Mouse (Mus musculus) forebrain, postnatal 0 days (tissue): Measurements from ENCODE around the gene Bhlhe23. TPM values are rescaled to one million over a fixed set of nuclear protein-coding genes. Genes with fewer than 3 reads are reported as not detected.
A peak's percentile ranks its signal among the peaks of the same experiment; 100 is the strongest.

ENCODE experiments used
- ATAC-seq: fragments of 200-750 bp; cut with Nextera tagmentation; 2 replicates; pipeline ENCODE4 v1.8.0; 2017; ENCODE audit warnings: mild to moderate bottlenecking, moderate library complexity
- DNase-seq: peaks from one replicate; pipeline ENCODE4 v3.0.0-alpha.2; 2015
- H3K27ac ChIP-seq: fragments of 300-500 bp; sonication (generic); 2 replicates; pipeline ENCODE4 v1.5.1; 2014; ENCODE audit warnings: low read depth, mild to moderate bottlenecking, antibody characterized with exemption, low read length, moderate library complexity, mixed read lengths
- H3K27me3 ChIP-seq: fragments of 300-500 bp; sonication (generic); 2 replicates; pipeline ENCODE4 v1.6.1; 2014; ENCODE audit warnings: mild to moderate bottlenecking, low read length, mixed read lengths; ENCODE audit not compliant: insufficient read depth
- H3K36me3 ChIP-seq: fragments of 300-500 bp; sonication (generic); 2 replicates; pipeline ENCODE4 v1.6.1; 2014; ENCODE audit warnings: mild to moderate bottlenecking, moderate library complexity; ENCODE audit not compliant: insufficient read depth
- H3K4me1 ChIP-seq: fragments of 300-500 bp; sonication (generic); 2 replicates; pipeline ENCODE4 v1.6.1; 2014; ENCODE audit warnings: antibody characterized with exemption; ENCODE audit not compliant: insufficient read depth
- H3K4me2 ChIP-seq: fragments of 300-500 bp; sonication (generic); 2 replicates; pipeline ENCODE4 v1.6.1; 2014; ENCODE audit warnings: low read depth, mild to moderate bottlenecking, moderate library complexity
- H3K4me3 ChIP-seq: fragments of 300-500 bp; sonication (generic); 2 replicates; pipeline ENCODE4 v1.5.1; 2014; ENCODE audit warnings: low read depth, low read length, mixed read lengths
- H3K9ac ChIP-seq: fragments of 300-500 bp; sonication (generic); 2 replicates; pipeline ENCODE4 v1.6.1; 2014; ENCODE audit warnings: mild to moderate bottlenecking
- H3K9me3 ChIP-seq: fragments of 300-500 bp; sonication (generic); 2 replicates; pipeline ENCODE4 v1.6.1; 2016; ENCODE audit warnings: low read length
- CTCF ChIP-seq: sonication (generic); IDR thresholded peaks from 2 replicates; pipeline ENCODE4 v1.5.1; 2016; ENCODE audit warnings: antibody characterized with exemption, control low read depth, low read depth
- WGBS: fragments of 180-500 bp; shearing (Covaris S2); extraction: QIAGEN DNeasy Blood & Tissue Kit; methylation state at CpG from one replicate; pipeline ENCODE4 v1.1.7; 2014; 5-methylcytosine and 5-hydroxymethylcytosine counted together
- polyA plus RNA-seq: library from polyadenylated mRNA; unstranded; fragments of >200 nt; fragmentation: Nextera tagmentation; extraction: Ambion mirVana; gene quantifications from 2 replicates; pipeline ENCODE4 v1.2.1, GENCODE M21; 2015
- total RNA-seq: library from RNA; depleted of rRNA; stranded (reverse); fragments of >200 nt; gene quantifications from 2 replicates; pipeline ENCODE4 v1.2.3, GENCODE M21; 2014

Gene Bhlhe23
- total and polyA plus RNA-seq, 2 experiments from 2014 or later: 0.33 to 0.71 TPM

GRCm38 (mm10) chr2:180755896-180756295 lies 20.8 kb downstream of the Bhlhe23 start:
- 8% methylated on average over 8 of the region's 8 CpGs for WGBS
- no peaks in the 10 kb centered on the region; the same call in 1 of the 2 replicates for H3K27me3 ChIP-seq

GRCm38 (mm10) chr2:180754976-180755688 lies 21.6 kb downstream of the Bhlhe23 start:
- no peak overlapping the region for H3K4me3 ChIP-seq
- no peaks in the 10 kb centered on the region for H3K4me1 ChIP-seq
- DNase-seq (no peak), ATAC-seq (no peak)
- no peaks in the 10 kb centered on the region for H3K9me3 ChIP-seq
- no peaks in the 10 kb centered on the region; the same call in 1 of the 2 replicates for H3K27me3 ChIP-seq
- no peak overlapping the region for H3K27ac ChIP-seq
- H3K9ac ChIP-seq: no peak overlapping the region
- H3K36me3 ChIP-seq: no peaks in the 10 kb centered on the region
- TF ChIP-seq CTCF: no peak
- 44% methylated on average over 5 of the region's 5 CpGs for WGBS
- no peak overlapping the region for H3K4me2 ChIP-seq

More at GRCm38 (mm10) chr2:180755896-180756295, 20.8 kb downstream of the Bhlhe23 start:
- Histone ChIP-seq H3K27ac (no peak overlapping the region), H3K4me2 (no peak overlapping the region), H3K9me3 (no peaks in the 10 kb centered on the region), H3K4me1 (no peaks in the 10 kb centered on the region), H3K4me3 (no peak overlapping the region), H3K9ac (no peak overlapping the region), H3K36me3 (no peaks in the 10 kb centered on the region)
- DNase-seq (no peak), ATAC-seq (no peak)
- TF ChIP-seq CTCF: no peak

GRCm38 (mm10) chr2:180748904-180749303 lies 27.8 kb downstream of the Bhlhe23 start:
- Histone ChIP-seq H3K27me3 (peaks cover 9% of the 10 kb centered on the region; the same call in 1 of the 2 replicates), H3K9ac (no peak overlapping the region)
- WGBS: 52% methylated on average over 5 of the region's 5 CpGs

GRCm38 (mm10) chr2:180746569-180747192 lies 30.0 kb downstream of the Bhlhe23 start:
- Histone ChIP-seq H3K27me3 (peaks cover 9% of the 10 kb centered on the region; the same call in 1 of the 2 replicates), H3K4me3 (no peak overlapping the region), H3K4me1 (no peaks in the 10 kb centered on the region), H3K36me3 (no peaks in the 10 kb centered on the region), H3K27ac (no peak overlapping the region), H3K9ac (no peak overlapping the region), H3K4me2 (no peak overlapping the region), H3K9me3 (no peaks in the 10 kb centered on the region)
- TF ChIP-seq CTCF: no peak
- WGBS: 7% methylated on average over 5 of the region's 5 CpGs
- ATAC-seq (no peak), DNase-seq (no peak)

More at GRCm38 (mm10) chr2:180748904-180749303, 27.8 kb downstream of the Bhlhe23 start:
- H3K36me3 ChIP-seq: no peaks in the 10 kb centered on the region
- no peak overlapping the region for H3K4me2 ChIP-seq
- H3K4me3 ChIP-seq: no peak overlapping the region
- no peak overlapping the region for H3K27ac ChIP-seq
- H3K4me1 ChIP-seq: no peaks in the 10 kb centered on the region
- DNase-seq: no peak
- TF ChIP-seq CTCF: no peak
- H3K9me3 ChIP-seq: no peaks in the 10 kb centered on the region
- ATAC-seq: no peak

- ATAC-seq (peak; percentile 91), DNase-seq (peak; percentile 92)
- Histone ChIP-seq H3K9ac (no peak overlapping the region), H3K4me2 (no peak overlapping the region), H3K27me3 (peaks cover 9% of the 10 kb centered on the region; the same call in 1 of the 2 replicates), H3K27ac (no peak overlapping the region), H3K9me3 (no peaks in the 10 kb centered on the region), H3K4me3 (no peak overlapping the region), H3K36me3 (no peaks in the 10 kb centered on the region), H3K4me1 (no peaks in the 10 kb centered on the region)
- peak; percentile 100 for TF ChIP-seq CTCF
- 36% methylated on average over 17 of the region's 17 CpGs for WGBS
Observed at GRCm38 (mm10) chr2:180745248-180745927, 31.3 kb downstream of the Bhlhe23 start.

- Histone ChIP-seq H3K27me3 (no peaks in the 10 kb centered on the region), H3K4me1 (no peaks in the 10 kb centered on the region), H3K9ac (no peak overlapping the region), H3K4me3 (no peak overlapping the region), H3K27ac (no peak overlapping the region), H3K36me3 (no peaks in the 10 kb centered on the region), H3K9me3 (no peaks in the 10 kb centered on the region), H3K4me2 (no peak overlapping the region)
- no peak for TF ChIP-seq CTCF
- DNase-seq (no peak), ATAC-seq (no peak)
- WGBS: 87% methylated on average over 2 of the region's 2 CpGs
Observed at GRCm38 (mm10) chr2:180743321-180743720, 33.4 kb downstream of the Bhlhe23 start.

GRCm38 (mm10) chr2:180742820-180743219 lies 33.9 kb downstream of the Bhlhe23 start:
- H3K27ac ChIP-seq: no peak overlapping the region
- WGBS: 87% methylated on average over 6 of the region's 6 CpGs
- ATAC-seq (no peak), DNase-seq (no peak)
- H3K4me1 ChIP-seq: no peaks in the 10 kb centered on the region
- H3K4me2 ChIP-seq: no peak overlapping the region
- H3K27me3 ChIP-seq: no peaks in the 10 kb centered on the region
- no peaks in the 10 kb centered on the region for H3K36me3 ChIP-seq
- H3K9me3 ChIP-seq: no peaks in the 10 kb centered on the region
- no peak overlapping the region for H3K9ac ChIP-seq
- no peak for TF ChIP-seq CTCF
- no peak overlapping the region for H3K4me3 ChIP-seq
